Mouse (Mus musculus) cerebellum, adult 2 months (tissue): Measurements from ENCODE around the gene Gcnt7.

Experiments
- CTCF ChIP-seq: fragments of 200-500 bp; IDR thresholded peaks from 2 replicates; pipeline ENCODE4 v1.5.1; 2011; ENCODE audit warnings: low read depth, mild to moderate bottlenecking, control low read depth, low read length, moderate library complexity, borderline replicate concordance; ENCODE audit not compliant: insufficient read depth
- POLR2A ChIP-seq: fragments of 200-500 bp; IDR thresholded peaks from 2 replicates; pipeline ENCODE4 v1.6.1; 2011; ENCODE audit warnings: low read length, control low read depth, borderline replicate concordance; ENCODE audit not compliant: insufficient read depth

- TF ChIP-seq CTCF (no peak), POLR2A (no peak)
Observed at GRCm38 (mm10) chr2:172466427-172467132, 8.2 kb upstream of the Gcnt7 start.
